Mouse (Mus musculus) hindlimb bud, embryonic 11.5 days (tissue): ENCODE measurements around the gene Lrp11.

Experiments used
- DNase-seq: peaks from one replicate; pipeline ENCODE4 v3.0.0-alpha.2; 2012; ENCODE audit warnings: low read depth, low spot score; ENCODE audit errors: extremely low spot score

The Lrp11 gene

GRCm38 (mm10) chr10:7622378-7622777, 32.8 kb downstream of the Lrp11 start:
- no peak for DNase-seq

- DNase-seq: no peak
Measured at GRCm38 (mm10) chr10:7623861-7624518, 34.4 kb downstream of the Lrp11 start.

DNA sequence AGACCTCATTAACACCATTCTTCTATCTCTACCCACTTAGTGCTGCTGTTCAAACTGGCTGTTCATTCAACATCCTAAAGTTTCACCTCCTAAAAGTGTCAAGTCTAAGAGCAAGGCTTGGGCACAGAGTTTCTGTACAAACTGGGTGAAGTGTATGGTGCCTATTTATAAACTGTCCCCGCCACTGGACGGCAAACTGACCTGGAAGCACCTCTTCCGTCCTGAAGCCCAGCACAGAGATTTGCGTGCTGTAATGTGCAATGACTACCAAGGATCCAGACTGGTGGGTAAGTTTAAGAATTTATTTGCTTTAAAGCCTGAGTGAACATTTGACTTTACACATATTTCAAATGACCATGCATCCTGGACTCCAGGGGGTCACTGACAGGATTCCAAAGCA, 39.5 kb downstream of the Lrp11 start:
- no peak for DNase-seq

DNA sequence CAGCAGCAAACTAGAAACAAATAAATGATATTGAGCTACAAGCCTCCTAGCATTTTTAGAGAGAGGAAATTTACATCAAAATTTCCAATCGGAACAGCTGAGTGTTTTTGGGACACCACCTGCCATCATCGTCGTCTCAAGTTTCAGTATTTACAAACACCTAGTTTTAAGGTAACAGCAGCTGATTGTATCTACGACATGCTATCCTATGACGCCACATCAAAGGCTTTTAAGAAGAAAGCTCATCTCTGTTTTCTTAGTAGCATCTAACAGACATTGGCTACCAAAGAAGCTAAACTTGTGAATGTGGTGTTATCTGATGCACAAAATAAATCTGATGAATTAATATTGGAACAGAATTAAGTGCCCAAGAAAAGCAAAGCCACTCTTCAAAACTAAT, 40.7 kb downstream of the Lrp11 start:
- DNase-seq: no peak

- DNase-seq: no peak
Measured at GRCm38 (mm10) chr10:7630951-7631720, 41.5 kb downstream of the Lrp11 start.

- no peak for DNase-seq
Measured at GRCm38 (mm10) chr10:7640366-7640765, 50.8 kb downstream of the Lrp11 start.

DNA sequence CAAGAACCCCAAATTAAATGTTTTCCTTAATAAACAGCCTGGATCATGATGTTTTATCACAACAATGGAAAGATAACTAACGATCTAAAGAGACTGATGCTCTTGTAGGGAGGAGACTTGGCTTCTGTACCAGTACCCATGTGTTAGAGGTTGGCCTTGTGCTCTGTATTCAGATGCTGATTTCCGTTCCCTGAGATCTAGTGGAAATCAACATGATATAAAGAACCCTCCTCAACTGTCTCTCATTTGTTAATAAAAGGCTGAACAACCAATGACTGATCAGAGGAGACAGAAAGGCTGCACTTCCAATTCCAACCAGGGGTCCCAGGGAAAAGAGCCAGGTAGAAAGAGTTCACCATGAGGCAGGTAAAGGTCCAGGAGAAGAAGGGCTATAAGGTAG, 56.3 kb downstream of the Lrp11 start:
- DNase-seq: no peak

- no peak for DNase-seq
Measured at GRCm38 (mm10) chr10:7649059-7649458, 59.5 kb downstream of the Lrp11 start.

DNA sequence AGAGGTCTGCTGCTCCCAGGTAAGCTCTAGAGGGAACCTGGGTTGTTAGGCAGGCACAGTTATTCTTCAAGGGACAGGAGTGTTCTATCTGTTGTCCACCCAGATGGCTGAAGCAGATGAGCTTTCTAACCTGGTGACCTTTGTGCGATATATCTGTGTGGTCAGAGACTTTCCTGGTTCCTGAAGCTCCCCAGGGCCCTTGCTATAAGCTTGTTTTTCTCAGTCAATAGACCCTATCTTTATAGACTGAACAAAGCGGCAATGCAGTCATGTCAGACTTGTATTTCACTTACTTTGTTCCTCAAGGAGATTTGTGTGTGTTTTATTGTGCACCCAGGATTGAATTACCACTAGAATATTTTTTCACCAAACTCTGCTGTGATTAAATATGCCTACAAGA, 61.5 kb downstream of the Lrp11 start:
- no peak for DNase-seq

GRCm38 (mm10) chr10:7662471-7663141, 73.0 kb downstream of the Lrp11 start:
- DNase-seq: no peak

DNA sequence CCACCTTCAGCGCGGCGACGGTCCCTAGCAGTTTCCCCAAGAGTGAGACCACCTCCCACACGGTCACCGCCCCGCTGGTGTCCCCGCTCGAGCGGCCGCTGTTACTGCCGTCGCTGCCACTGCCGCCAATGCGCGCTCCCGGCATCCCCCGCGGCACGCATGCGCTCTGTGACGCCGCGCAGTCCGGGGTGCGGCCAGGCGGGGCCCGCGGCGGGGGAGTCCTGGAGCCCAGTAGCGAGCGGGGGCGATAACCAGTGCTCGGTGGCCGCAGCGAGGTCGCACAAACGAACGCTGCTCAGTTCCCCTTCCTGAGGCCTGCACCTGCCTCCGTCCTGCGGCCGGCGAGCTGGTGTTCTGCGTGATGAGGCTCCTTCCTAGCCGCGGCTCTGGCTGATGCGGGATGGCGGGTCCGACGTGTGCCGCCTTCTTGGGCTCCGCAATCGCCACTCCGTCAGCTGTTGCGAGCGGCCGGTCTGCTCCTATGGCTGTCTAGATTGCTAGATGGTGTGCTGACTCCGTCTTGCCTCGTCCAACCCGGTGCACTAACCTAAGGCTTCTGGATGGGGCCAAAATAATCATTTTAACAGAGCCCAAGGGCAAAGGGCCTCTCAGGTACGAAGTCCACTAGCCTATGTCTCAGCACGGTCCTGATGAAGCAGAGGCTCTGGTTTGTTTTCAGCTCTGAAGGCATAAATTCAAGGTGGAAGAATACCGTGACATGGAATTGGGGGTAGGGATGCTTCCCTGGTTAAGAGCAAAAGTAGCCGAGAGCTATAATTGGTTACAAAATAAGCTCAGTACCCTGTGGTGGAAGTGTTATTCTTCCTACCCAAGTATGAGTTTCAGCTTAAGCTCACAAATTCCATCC, 73.8 kb downstream of the Lrp11 start:
- no peak for DNase-seq

DNA sequence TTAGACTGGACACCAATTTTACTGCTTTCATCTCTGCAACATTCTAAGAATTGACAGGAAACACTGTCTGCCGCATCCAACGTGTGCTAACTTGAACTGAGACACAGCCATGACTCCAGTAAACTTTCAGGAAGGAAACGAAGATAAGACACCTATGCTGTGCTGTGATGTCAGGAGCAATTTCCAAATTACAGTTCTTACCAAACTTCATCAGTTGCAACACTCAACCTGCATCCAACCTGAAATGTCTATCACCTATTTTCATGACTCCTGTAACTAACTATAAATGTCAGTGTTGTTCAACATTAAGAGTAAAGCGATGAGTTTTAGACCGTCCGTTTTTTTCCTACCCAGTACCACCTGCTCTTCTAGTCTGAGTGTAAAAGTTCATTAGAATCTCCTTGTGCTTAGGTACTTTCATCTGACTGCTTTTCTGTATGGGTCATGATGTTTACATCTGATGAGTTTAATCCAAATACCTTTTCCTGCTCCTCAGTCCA, 74.5 kb downstream of the Lrp11 start:
- DNase-seq: no peak

DNA sequence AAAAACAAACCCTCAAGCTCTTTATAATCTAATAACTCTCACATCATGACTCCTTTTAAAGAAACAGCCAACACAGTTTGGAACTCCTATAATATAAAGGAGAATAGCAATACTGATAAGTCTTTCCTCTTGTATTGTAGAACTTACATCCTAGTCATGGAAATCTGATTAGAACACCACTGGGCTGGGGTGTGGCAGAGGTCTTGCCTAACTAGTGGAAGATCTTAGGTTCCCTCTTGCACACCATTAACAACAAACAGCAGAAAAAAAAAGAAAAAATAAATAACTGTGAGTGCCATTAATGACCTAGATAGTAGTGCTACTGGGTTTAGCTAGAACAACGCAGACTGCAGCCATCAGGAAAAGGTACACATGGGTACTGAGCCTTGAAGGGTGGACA, 75.3 kb downstream of the Lrp11 start:
- DNase-seq: no peak

- no peak for DNase-seq
Measured at GRCm38 (mm10) chr10:7667342-7667802, 77.8 kb downstream of the Lrp11 start, which contains the start of gene Nup43. Gene Nup43, plus strand, starts transcription at chr10:7667503.

- DNase-seq: no peak
Measured at GRCm38 (mm10) chr10:7673673-7674072, 84.1 kb downstream of the Lrp11 start.
